Mouse (Mus musculus) thymus, adult 2 months (tissue): Measurements from ENCODE around the gene Hck. TPM values are rescaled to one million over a fixed set of nuclear protein-coding genes. Genes with fewer than 3 reads are reported as not detected.

Experiments used
- DNase-seq: peaks from one replicate; pipeline ENCODE4 v3.0.0; 2021
- H3K27ac ChIP-seq: fragments of 200-500 bp; 2 replicates; pipeline ENCODE4 v1.5.1; 2012; ENCODE audit warnings: low read length, control low read depth; ENCODE audit not compliant: control insufficient read depth, insufficient read depth
- H3K27me3 ChIP-seq: fragments of 200-500 bp; 2 replicates; pipeline ENCODE4 v1.6.1; 2012; ENCODE audit warnings: mild to moderate bottlenecking, low read length, moderate library complexity, mixed read lengths; ENCODE audit not compliant: control insufficient read depth, insufficient read depth
- H3K36me3 ChIP-seq: fragments of 200-500 bp; 2 replicates; pipeline ENCODE4 v1.6.1; 2012; ENCODE audit warnings: mild to moderate bottlenecking, low read length, moderate library complexity; ENCODE audit not compliant: control insufficient read depth, insufficient read depth
- H3K4me1 ChIP-seq: fragments of 200-500 bp; replicated peaks from 2 replicates; pipeline ENCODE4 v1.6.1; 2012; ENCODE audit warnings: low read length; ENCODE audit not compliant: control insufficient read depth, insufficient read depth
- H3K4me3 ChIP-seq: fragments of 200-500 bp; 2 replicates; pipeline ENCODE4 v1.5.1; 2012; ENCODE audit warnings: mild to moderate bottlenecking, low read length, control low read depth, moderate library complexity; ENCODE audit not compliant: control insufficient read depth, insufficient read depth
- CTCF ChIP-seq: fragments of 200-500 bp; IDR thresholded peaks from 2 replicates; pipeline ENCODE4 v1.5.1; 2012; ENCODE audit warnings: mild to moderate bottlenecking, control low read depth, low read length, moderate library complexity, borderline replicate concordance; ENCODE audit not compliant: control insufficient read depth, poor library complexity, insufficient read depth; ENCODE audit errors: extremely low read depth
- POLR2A ChIP-seq: fragments of 200-500 bp; IDR thresholded peaks from 2 replicates; pipeline ENCODE4 v1.6.1; 2012; ENCODE audit warnings: mild to moderate bottlenecking, low read length, control low read depth, moderate library complexity; ENCODE audit not compliant: control insufficient read depth, poor library complexity, insufficient read depth; ENCODE audit errors: extremely low read depth
- WGBS: fragments of 180-500 bp; shearing (Covaris S2); methylation state at CpG from one replicate; pipeline ENCODE4 v1.1.7; 2018; 5-methylcytosine and 5-hydroxymethylcytosine counted together
- polyA plus RNA-seq: library from polyadenylated mRNA; depleted of rRNA; stranded (reverse); fragments of >200 nt; gene quantifications from 2 replicates; pipeline ENCODE4 v1.2.3, GENCODE M21; 2012

Hck gene
- polyA plus RNA-seq, 1 experiment, result 22.1 TPM

DNA sequence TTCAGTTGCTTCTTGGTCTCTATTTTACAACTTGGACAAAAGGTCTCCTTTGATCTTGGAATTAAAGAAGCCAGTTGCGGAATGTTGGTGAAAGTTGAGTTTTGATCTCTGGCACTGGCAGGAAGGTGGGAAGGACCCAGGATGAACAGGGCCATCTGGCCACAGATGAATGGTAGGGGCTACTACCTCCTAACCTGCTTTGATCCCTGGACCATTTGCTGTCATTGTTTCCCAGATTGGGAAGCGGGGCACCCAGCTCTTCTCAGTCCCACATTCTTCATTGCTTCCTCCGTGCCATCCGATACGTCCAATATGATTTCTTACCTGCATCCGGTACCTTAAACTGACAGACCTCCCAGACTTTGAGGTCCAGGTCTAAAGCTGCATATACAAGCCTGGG is 58.9 kb downstream of the Hck start:
- 97% methylated on average over 6 of the region's 6 CpGs for WGBS
- Histone ChIP-seq H3K4me3 (no peak overlapping the region), H3K36me3 (no peaks in the 10 kb centered on the region), H3K4me1 (no peaks in the 10 kb centered on the region; the same call in 1 of the 2 replicates), H3K27ac (no peak overlapping the region), H3K27me3 (no peaks in the 10 kb centered on the region)
- no peak for DNase-seq
- TF ChIP-seq POLR2A (no peak), CTCF (no peak)

DNA sequence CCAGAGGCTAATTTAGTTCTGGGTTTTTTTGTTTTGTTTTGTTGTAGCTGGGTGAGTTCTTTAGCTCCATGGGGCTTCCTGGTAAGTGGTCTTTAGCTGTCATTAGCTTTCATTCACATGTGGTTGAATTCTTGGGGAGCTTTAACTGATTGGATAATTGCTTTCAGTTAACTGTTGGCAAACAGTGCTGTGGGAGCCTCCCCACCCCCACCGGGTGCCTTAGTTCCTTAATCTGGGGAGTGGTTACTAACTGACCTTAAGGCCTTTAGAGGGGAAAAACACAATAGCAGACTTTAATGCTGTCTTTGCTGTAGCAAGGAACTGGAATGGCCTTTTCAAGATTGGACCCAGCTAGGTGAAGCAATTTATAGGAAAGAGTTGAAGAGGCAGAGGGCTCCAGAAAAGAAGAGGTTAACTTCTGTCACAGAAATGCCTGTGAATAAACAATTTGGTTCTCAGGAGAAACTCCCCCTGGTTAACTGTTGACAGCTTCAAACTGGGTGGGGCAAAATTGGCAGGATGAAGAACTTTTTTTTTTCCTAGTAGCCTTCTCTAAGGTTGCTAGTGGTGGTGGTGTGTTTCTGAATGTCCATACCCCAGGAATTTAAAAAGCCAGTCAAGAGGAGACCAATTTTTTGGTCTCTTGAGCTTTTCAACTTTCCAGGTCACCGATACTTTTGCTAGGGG is 60.0 kb downstream of the Hck start:
- H3K27me3 ChIP-seq, result no peaks in the 10 kb centered on the region
- no peaks in the 10 kb centered on the region for H3K4me1 ChIP-seq
- no peak overlapping the region for H3K4me3 ChIP-seq
- TF ChIP-seq CTCF (no peak), POLR2A (no peak)
- no peak for DNase-seq
- WGBS, result 52% methylated on average over 2 of the region's 2 CpGs
- no peak overlapping the region for H3K27ac ChIP-seq
- no peaks in the 10 kb centered on the region for H3K36me3 ChIP-seq

GRCm38 (mm10) chr2:153170490-153171224 is 62.4 kb downstream of the Hck start:
- Histone ChIP-seq H3K36me3 (no peaks in the 10 kb centered on the region), H3K4me1 (no peaks in the 10 kb centered on the region), H3K27me3 (no peaks in the 10 kb centered on the region), H3K27ac (no peak overlapping the region), H3K4me3 (no peak overlapping the region)
- TF ChIP-seq CTCF (no peak), POLR2A (no peak)
- no peak for DNase-seq
- WGBS, result 91% methylated on average over 9 of the region's 9 CpGs

DNA sequence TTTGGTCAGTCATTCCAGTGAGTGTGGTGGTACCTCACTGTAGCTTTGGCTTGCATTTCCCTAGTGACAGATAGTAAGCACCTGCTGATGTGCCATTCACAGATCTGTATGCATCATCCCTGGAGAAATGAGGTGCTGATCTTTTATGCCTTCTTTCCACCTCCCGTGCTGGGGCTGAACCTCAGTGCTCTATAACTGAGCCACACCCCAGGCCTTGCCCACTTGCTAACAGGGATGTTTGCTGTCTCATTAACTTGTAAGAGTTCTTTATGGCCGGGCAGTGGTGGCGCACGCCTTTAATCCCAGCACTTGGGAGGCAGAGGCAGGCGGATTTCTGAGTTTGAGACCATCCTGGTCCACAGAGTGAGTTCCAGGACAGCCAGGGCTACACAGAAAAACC is 63.7 kb downstream of the Hck start:
- DNase-seq, result no peak
- Histone ChIP-seq H3K4me1 (no peaks in the 10 kb centered on the region), H3K4me3 (no peak overlapping the region), H3K36me3 (no peaks in the 10 kb centered on the region), H3K27me3 (no peaks in the 10 kb centered on the region), H3K27ac (no peak overlapping the region)
- TF ChIP-seq POLR2A (no peak), CTCF (no peak)
- 97% methylated on average over 5 of the region's 5 CpGs for WGBS

- WGBS, result 88% methylated on average over 8 of the region's 8 CpGs
- Histone ChIP-seq H3K36me3 (0 out of 2 replicates have a peak, but pooled peaks cover 4% of the 10 kb centered on the region), H3K27ac (no peak overlapping the region), H3K4me3 (no peak overlapping the region), H3K4me1 (no peaks in the 10 kb centered on the region), H3K27me3 (no peaks in the 10 kb centered on the region)
- DNase-seq, result no peak
- TF ChIP-seq CTCF (no peak), POLR2A (no peak)
Observed at GRCm38 (mm10) chr2:153175995-153176570, 67.8 kb downstream of the Hck start.

GRCm38 (mm10) chr2:153177188-153177587 is 68.9 kb downstream of the Hck start:
- DNase-seq, result no peak
- no peaks in the 10 kb centered on the region for H3K4me1 ChIP-seq
- WGBS, result 95% methylated on average over 3 of the region's 3 CpGs
- H3K4me3 ChIP-seq, result no peak overlapping the region
- H3K36me3 ChIP-seq, result 0 out of 2 replicates have a peak, but pooled peaks cover 4% of the 10 kb centered on the region
- no peaks in the 10 kb centered on the region for H3K27me3 ChIP-seq
- TF ChIP-seq POLR2A (no peak), CTCF (no peak)
- H3K27ac ChIP-seq, result no peak overlapping the region
